Mouse (Mus musculus) testis, postnatal 10 days (tissue): ENCODE measurements around the gene Pex7.

Experiments used
- DNase-seq: peaks from one replicate; pipeline ENCODE4 v3.0.0; 2021; ENCODE audit warnings: low spot score

Gene Pex7

DNA sequence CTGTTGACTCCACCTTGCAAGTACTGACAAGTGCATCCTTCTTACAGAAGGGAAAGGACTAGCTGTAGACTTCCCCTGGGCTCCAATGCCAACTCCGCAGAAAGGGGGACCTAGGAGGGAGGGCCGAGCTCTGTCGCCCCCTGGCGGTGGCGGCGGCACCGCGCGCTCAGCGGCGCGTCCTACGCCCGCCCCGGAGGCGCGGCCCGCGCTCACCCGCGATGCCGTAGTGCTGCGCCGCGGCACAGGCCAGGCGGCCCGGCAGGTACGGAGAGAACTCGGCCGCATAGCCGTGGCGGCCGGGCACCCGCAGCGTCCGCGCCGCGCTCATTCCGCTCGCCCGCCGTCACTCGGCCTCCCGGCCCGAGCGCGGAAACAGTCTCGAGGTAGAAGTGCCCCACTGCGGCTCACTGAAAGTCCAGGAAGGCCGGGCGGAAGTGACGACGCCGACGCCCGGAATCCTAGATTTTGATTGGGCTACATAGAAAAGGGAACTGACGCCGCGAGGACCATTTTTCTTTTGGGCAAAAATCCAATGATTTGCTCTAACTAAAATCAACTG is at the start of gene Pex7:
Pex7 (minus strand) TSS at position 444 of the 559 bp plus-strand sequence.
- DNase-seq, result peak; percentile 95

DNA sequence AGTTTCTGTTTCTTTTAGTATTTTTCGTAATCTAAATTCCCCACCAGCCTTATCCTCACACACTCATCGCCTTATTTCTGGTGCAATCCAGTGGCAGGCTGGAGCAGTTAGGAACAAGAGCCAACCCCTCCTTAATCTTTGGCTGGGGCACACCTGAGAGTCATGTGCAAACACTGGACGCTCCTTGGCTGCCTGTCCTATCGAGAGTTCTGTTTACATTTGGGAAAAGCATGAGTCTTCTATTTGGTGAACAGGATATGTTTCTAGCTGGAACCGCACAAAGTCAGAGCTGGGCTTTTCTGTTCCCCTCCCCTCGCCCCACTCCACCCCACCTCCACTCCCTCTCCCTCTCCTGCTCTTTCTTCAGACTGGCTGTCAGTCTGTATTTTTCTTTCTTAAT is 49.3 kb upstream of the Pex7 start:
- no peak for DNase-seq

- DNase-seq, result no peak
These were observed 48.3 kb upstream of the Pex7 start for GRCm38 (mm10) chr10:19955817-19956216.

GRCm38 (mm10) chr10:19954572-19954971 is 47.1 kb upstream of the Pex7 start:
- DNase-seq, result no peak

GRCm38 (mm10) chr10:19953032-19953761 is 45.7 kb upstream of the Pex7 start:
- no peak for DNase-seq

DNA sequence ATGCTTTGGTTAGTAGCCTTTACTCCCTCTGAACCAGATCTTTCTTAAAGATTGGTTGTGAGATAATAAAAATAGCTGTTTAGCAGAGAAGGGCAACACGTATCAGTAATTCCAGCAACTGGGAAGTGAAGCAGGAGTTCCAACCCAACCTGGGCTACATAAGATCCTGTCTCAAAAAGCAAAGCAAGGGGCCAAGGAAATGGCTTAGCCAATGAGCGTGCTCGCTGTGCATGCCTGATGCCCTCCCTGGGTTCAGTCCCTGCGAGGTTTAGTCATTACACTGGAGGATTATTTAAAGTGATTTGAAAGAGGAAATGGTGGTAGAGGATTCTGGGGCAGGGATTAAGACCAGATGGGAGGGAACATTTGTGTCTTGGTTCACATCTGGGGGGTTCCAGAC is 41.6 kb upstream of the Pex7 start:
- no peak for DNase-seq

DNA sequence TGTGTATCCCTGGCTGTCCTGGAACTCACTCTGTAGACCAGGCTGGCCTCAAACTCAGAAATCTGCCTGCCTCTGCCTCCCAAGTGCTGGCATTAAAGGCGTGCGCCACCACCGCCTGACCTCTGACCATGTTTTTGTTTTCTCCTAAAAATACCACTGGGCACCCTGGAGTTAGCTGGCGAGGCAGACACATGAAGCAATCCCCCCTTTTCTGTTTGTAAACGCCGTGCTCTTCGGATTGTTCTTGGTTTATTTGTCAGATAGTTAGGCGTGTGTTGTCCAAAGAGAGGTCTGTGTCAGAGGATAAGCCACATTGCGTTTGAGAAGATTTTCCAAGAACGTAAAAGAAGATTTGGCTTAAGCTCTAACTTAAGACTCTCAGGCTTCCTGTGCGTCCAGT is 40.9 kb upstream of the Pex7 start:
- DNase-seq, result no peak

GRCm38 (mm10) chr10:19947901-19948300 is 40.4 kb upstream of the Pex7 start:
- DNase-seq, result no peak

- peak; percentile 19 for DNase-seq
These were observed 40.0 kb upstream of the Pex7 start for GRCm38 (mm10) chr10:19947441-19947840.

DNA sequence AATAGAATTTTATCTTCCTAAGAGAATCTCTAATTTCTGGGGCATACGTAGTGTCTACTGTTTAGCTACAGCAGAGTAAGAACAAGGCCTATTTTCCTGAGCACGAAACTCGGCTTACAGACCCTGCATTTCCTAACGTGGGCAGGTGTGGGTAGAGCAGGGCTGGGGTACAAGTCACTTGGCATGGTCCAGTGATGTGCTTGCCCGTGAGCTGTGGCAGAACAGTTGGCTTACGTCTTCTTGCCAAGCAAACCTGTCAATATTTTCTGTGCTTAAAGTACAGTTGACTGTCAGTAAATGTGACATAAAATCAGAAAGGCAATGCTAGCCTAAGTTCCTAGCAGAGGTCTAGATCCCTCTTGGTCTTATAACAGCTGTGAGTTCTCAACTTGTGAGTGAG is 39.2 kb upstream of the Pex7 start:
- DNase-seq, result peak; percentile 7

- DNase-seq, result peak; percentile 11
These were observed 38.2 kb upstream of the Pex7 start for GRCm38 (mm10) chr10:19945651-19946050.

DNA sequence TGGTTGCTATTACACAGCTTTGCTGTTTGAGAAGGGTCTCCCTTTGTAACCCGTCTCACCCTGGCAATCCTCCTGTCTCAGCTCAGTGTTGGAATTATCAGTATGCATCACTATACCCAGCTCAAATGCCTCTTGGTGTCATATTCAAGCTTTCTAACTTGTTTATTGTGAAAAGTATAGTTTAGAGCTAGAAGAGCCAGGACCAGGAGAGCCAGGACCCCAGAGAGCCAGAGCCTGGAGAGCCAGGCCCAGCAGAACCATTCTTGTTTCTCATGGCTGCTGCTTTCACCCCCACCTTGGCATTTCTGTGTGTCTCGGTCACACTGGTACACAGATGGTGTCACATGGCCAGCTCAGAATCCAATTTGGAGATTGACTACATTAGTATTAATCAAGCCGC is 35.1 kb upstream of the Pex7 start:
- DNase-seq, result peak; percentile 6

- DNase-seq, result peak; percentile 19
These were observed 34.4 kb upstream of the Pex7 start for GRCm38 (mm10) chr10:19941914-19942313.

- peak; percentile 41 for DNase-seq
These were observed 33.6 kb upstream of the Pex7 start for GRCm38 (mm10) chr10:19941063-19941462.

GRCm38 (mm10) chr10:19940626-19941025 is 33.1 kb upstream of the Pex7 start:
- DNase-seq, result peak; percentile 23

DNA sequence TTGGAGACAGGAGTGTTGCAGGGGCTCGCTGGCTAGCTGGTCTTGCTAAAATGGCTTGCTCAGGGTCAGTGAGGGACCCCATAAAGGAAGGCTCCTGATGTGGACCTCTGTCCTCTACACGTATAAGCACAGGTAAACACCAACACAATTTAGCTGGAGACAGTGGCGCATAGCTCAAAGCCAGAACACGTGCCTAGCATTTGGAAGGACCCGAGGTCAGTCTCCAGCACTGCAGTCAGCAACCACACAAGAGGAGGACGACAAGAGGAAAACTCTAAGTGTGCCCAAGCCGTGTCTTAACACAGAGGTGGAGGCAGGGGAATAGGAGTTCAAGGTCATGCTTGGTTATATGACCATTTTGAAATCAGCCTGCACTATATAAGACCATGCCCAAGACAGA is 32.6 kb upstream of the Pex7 start:
- DNase-seq, result peak; percentile 30

DNA sequence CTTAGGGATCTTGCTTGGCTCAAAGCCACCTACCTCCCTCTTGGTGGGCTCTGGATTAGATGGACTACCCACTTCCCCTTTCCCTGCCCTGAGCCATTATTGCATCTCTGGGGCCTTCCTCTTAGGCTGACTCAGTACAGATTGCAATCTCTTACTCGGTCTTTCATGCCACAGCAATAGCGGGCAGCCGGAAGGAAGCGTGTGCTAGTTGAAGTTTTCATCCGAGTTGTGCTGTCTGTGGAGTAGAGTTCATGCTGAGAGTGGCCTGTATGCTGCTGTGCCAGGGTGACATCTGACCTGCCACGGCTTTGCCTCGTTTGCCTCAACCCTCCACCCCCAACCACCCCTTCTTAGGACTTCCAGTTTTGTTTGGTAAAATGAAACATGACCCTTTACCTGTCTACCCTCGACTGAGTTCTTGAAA is 31.8 kb upstream of the Pex7 start:
- DNase-seq, result peak; percentile 22

- peak; percentile 13 for DNase-seq
These were observed 31.2 kb upstream of the Pex7 start for GRCm38 (mm10) chr10:19938738-19939137.

DNA sequence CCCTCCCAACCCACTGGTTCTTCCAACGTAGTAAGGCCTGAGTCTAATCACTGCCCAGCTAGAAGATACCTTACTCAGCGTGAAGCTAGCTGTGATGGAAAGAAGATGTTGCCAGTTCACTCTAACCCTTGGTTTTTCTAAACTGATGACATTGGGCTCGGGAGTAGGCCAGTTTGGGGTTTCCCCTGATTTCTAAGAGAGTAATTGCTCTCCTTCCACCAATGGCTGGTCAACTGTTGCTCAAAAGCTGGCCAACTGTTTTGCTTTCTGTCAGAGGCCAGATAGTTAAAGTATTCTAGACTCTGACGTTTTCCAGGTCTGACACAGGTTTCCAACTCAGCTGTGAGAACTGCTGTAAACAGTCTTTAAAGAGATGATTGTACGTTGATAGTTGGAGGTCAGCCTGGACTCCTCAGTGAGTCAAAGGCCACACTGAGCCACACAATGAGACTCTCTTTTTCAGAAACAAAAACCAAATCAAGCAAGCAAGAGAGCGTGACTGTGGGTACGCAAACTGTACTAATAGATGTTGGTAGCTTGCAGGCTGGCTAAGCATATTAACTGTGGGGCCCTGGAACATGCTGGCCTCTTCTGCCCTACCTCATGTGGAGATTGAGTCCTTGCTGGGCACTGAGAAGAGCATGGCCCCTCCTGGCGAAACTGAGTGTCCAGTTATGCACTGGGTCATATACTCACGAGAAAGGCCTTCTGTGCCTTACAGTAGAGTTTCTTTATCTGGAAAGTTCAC is 29.6 kb upstream of the Pex7 start:
- peak; percentile 30 for DNase-seq

DNA sequence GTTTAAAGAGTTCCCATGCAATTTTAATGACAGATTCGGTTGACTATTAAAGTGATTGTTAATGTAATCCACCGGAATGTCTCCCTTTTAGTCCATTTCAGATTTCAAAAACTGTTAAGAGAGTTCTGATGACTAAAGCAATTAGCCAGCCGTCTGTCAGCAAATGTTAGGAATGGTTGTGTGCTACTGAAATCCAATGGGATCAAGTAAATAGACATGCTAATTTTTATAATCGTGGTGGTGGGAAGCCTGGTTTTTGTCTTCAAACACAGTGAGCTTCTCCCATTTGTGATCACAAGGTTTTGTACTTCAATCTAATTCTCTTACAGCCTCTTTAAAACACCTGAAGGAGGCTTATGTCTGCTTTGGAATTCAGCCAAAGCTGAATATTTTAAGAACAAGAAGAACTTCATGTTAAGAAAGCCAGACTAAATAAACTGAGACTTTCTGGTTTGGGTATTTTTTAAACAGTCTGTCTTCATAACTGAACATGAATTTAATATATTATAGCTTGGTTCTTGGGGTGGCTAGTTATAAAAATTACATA is 28.4 kb upstream of the Pex7 start:
- DNase-seq, result peak; percentile 3

DNA sequence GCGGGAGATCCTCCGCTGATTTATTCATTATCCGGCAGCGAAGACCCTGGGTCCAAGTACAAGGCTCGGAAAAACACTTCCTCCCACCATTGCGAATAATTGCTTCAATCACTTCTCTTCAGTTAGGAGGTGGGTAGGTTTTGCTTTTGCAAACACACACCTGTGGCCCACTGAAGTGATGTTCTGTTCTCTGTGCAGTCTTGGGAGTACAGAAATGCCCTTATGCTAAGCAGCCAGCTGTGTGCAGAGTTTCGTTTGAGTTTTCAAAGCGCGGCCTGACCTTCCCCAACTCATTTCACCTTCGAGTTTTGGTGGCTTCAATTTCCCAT is 27.8 kb upstream of the Pex7 start:
- peak; percentile 32 for DNase-seq

- DNase-seq, result peak; percentile 64
These were observed 27.1 kb upstream of the Pex7 start, which contains the start of gene Map3k5 for GRCm38 (mm10) chr10:19934384-19935294. TSS of gene Map3k5 (plus strand) at chr10:19934472.
